Mouse (Mus musculus): ENCODE measurements around the gene Bicdl1. TPM values are rescaled to one million over a fixed set of nuclear protein-coding genes. Genes with fewer than 3 reads are reported as not detected.

Gene Bicdl1
- total RNA-seq, 2 experiments from 2014 or later = 8.5 to 9.0 TPM

DNA sequence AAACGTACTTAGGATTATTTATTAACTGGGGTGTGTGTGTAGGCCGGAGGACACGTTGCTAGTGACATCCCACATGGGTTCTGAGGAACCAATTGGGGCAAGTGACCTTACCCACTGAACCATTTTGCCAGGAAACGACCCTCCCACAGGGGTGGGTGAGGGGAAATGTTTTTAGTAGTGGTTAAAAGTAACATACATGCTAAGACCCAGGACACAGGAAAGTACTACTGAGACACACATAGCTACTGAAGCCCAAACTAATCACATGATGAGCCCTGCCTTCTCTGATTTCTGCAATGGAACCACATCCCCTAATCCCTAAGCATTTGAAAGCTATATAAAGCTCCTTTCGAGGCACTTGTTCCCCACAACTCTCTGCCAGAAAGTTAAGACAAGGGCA lies 1.1 kb downstream of the Bicdl1 start:
- intact Hi-C loops (cut with DNase I) = no loop called here
- DNase-seq (ENCODE audit: low spot score) = no peak

DNA sequence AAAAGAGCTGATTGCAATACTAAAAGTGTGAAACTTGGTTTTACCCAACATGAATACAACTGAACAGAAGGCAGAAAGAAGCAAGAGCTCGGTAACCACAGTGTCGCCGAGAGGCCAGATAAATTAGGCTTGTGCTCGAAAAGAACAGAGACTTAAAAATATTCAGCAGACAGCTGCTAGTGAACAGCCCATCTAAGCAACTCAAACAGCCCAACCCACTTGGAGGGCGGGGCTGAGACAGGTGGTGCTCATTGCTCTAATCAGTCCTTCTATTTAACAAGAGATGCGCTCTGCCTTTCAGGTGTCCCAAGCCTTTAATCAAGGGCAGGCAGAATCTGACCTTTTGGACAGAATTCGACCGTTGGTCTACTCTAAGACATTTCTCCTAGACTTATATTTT lies 4.8 kb downstream of the Bicdl1 start:
- intact Hi-C loops (cut with DNase I) = no loop called here
- DNase-seq (ENCODE audit: low spot score) = no peak

DNA sequence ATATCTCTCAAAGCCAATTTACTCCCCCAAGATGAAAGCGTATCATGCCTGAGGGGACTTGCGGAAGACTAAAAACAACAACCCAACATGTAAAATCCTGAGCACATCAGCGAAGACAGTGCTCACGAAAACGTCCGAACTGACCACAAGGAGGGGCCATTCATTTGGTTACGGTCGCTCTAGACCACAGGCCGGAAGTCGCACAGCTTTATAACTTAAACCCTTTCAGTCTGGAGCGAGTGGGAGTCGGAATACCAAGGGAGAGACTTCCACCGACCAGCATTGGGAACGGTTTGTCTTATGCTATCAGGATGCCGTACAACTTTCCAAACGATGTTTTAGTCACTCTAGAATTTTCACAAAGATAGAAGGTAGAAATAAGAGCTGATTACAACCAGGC lies 5.4 kb downstream of the Bicdl1 start:
- DNase-seq (ENCODE audit: low spot score) = no peak
- intact Hi-C loops (cut with DNase I) = no loop called here

DNA sequence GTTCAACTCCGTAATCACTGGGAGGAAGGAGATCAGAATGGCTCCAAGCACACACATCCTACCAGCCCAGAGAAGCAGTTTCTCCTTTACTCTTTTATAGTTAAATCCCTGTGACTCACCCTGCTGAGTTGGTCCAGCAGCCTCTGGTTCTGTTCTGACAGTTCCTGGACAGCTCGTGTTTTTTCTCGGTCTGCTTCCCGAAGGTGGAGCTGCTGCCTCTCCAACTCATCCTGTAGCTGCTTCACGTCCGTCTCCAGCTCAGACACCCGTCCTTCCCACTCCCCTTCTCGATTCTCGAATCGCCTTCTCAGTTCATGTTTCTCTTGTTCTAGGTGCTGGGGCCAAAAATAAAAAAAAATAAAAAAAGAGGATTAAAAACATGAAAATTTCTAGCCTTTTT lies 7.0 kb downstream of the Bicdl1 start:
- intact Hi-C loops (cut with DNase I) = no loop called here
- no peak for DNase-seq (ENCODE audit: low spot score)

DNA sequence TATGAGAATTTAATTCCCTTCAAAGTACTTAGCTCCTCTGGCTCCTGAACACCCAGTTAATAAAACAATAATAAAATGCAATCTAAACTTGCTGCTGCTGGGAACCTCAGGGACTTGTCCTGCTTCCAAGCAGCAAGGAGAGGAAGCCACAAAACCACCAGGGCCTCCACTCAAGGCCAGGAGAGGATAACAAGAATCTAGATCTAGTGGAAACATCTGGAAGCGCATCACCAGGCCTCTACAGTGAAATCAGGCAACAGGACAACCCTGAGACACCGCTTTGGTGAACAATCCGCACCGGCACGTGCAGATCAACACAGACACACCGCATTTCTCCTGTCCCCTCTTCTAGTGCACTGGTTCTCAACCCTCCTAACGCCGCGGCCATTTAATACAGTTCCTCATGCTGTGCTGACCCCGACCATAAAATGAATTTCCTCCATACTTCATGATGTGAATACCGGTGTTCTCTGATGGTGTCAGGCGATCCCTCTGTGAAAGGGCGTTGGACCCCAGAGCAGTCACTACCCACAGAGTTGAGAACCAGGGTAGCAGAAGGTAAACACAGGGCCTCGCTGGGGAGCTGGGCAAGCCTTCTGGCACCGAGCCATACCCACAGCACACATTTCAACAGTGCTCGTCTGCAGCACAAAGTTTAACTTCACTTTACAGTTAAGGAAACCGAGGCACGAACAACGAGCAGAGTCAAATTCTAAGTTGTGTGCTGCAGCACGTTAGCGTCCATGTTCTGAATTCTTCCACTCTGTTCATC lies 9.0 kb downstream of the Bicdl1 start:
- intact Hi-C loops (cut with DNase I) = no loop called here
- DNase-seq (ENCODE audit: low spot score) = no peak

DNA sequence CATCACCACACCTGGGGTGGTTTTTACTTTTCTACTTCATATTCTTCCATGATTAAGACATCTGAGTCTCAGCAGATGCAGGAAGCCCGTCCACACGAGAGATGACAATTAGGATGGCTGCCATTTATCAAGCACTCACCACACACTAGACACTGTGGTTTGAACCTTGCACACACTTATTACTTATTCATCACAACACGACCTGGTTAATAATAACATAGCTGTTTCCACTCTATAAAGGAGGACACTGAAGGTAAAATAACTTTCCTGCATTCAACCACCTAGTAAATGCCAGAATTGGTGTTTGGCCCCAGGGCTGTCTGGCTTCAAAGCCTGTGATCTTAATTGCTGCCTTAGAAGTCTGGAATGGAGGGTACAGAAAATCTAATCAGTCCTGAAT lies 10.7 kb downstream of the Bicdl1 start:
- intact Hi-C loops (cut with DNase I) = no loop called here
- DNase-seq (ENCODE audit: low spot score) = no peak

DNA sequence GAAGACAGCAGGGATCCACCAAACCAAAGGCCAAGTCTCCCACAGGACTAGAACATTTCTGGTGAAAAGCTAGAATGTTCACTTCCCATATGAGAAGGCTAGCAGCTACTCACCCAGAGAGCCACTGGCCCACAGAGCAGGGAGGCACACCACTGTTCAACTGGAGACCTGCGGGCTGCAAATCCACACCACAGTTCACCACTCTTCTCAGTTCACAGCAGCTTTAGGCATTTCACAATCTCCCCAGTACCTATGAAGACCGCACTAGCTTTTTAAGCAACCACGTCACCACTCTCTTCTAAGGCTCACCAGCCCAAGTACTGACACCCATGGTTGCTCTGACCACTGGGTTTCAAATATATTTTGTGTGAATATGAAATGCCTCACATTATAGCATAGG lies 13.7 kb downstream of the Bicdl1 start:
- intact Hi-C loops (cut with DNase I) = no loop called here
- no peak for DNase-seq (ENCODE audit: low spot score)

DNA sequence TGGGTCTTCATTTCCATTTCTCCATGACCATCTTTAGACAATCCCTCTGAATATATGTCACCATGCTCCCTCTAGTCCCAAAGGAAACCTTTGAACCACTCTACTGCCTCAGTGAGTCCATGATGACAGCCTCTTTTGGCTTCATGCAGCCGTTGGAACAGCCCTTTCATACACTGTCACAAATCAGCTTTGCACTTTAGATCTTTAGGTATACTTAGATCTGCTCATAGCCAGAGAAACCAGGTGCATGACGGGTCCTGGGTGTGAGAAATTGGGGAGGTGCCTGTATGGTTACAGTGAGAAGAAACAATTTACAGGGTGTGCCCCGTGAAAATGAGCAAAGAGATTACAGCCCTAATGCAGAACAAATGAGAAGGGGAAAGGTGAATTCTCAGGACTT lies 14.3 kb downstream of the Bicdl1 start:
- intact Hi-C loops (cut with DNase I) = no loop called here
- DNase-seq (ENCODE audit: low spot score) = no peak

DNA sequence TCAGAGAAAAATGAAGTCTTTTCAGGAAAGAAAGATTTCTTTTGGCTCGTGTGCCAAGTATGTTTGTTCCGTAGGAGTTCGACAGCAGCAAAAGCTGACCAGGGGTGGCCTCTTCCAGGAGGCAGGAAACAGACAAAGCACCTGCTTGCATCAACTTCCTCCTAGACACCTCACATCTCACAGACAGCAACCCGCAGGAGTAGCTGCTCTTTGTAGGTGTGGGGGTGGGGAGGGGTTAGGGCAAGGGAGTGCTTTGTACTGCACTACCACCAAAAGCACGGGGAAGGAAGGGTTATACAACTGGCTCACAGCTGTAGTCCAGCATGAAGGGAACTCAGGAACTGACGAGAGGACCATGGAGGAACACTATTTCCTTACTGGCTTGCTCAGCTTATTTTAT lies 15.0 kb downstream of the Bicdl1 start:
- intact Hi-C loops (cut with DNase I) = no loop called here
- no peak for DNase-seq (ENCODE audit: low spot score)

DNA sequence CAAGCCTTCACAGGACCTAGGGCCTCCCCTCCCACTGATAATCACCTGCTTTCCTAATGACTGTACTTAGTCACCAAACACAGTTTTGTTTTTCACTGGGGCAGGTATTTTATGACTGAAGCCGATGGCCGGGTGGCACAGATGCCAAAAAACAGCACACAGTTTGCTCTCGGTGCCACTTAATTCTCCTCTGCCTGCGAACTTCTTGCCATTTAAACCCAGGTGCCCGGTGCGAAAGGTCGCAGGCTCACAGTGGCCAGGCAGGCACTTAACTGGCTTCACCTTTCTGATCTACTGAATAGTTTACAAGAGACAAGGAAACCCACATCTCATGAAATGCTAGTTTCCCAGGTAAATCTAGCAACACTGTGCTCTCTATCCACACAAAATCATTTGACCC lies 16.7 kb downstream of the Bicdl1 start:
- intact Hi-C loops (cut with DNase I) = no loop called here
- no peak for DNase-seq (ENCODE audit: low spot score)

DNA sequence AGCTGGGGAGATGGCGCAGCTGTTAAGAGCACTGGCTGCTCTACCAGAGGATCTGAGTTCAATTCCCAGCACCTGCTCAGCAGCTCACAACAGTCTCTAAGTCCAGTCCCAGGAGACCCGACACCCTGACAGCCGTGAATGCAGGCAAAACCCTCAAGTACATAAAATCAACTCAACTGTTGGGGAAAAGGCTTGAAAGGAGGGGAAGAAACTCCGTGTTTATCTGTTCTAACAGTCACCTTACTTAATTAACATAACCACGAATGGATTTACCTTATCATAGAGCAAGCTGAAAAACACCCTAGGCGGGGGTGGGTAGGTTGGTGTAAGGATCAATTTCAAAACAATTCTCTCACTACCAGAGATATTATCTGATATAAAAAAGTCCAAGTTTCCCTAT lies 18.9 kb downstream of the Bicdl1 start:
- intact Hi-C loops (cut with DNase I) = no loop called here
- no peak for DNase-seq (ENCODE audit: low spot score)

DNA sequence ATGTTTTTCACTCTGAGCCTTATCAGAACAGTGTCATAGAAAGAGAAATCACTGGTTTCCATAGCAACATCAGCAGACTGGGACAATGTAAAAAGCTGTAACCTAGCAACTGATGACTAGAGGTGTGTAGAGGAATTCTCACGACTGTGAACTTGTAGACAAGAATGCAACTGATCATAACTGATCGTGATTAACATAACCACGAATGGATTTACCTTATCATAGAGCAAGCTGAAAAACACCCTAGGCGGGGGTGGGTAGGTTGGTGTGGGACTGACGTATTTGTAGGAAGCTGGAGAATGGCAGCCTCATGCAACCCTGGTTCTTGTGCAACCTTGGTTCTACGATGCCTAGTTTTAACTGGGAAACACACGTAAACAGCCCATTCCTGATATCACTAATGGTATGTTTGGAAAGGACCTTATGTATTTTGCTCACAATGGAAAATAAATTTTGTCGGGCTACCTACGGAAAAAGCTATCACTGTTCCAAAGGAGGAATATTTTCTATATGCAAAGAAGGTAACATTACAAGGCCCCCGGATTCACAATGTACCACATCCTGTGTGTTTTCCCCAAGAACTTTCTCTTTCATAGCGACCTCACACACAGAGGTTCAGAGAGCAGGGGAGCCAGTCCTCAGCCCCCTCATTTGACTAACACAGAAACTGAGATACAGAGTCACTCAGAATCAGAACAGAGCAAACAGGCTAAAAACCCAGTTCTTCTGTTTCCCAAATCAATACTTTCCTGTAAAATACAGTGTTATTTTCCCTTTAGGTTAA lies 19.6 kb downstream of the Bicdl1 start:
- intact Hi-C loops (cut with DNase I) = no loop called here
- DNase-seq (ENCODE audit: low spot score) = no peak

DNA sequence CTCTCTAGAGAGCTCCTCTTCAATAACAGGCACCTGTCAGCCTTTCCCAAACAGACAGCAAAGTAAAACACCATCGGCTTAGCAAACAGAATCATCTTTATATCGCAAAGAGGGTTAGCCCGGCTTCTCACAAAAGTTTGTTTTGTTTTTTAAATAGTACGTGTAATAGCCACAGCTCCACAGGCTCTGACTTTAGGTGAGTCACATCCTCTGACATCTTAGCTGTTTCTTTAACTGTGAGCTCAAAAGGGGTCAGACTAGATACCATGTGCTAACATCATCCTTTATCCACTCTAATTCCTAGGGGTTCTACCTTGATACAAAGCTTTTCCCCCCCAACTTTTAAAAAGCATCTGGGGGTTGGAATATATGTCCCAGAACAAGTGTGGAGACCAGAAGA lies 21.2 kb downstream of the Bicdl1 start:
- intact Hi-C loops (cut with DNase I) = no loop called here
- DNase-seq (ENCODE audit: low spot score) = no peak

DNA sequence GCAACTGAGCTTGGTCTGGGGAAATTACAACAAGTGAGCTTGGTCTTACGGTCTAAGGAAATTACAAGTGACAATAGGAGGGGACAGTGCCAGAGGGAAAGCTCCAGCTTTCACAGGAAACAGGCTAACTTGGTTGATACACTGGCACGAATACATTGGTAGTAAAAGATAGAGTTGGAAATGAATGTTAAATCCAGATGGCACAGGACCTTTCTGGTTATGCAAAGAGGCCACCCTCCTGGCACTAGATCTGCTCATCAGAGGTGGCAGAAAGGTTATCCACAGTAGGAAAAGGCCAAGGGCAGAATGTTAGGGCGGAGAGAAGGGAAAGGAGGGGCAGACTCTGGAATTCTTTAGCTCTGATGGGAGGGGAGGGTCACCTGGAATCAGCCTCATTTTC lies 22.5 kb downstream of the Bicdl1 start:
- no peak for DNase-seq (ENCODE audit: low spot score)
- intact Hi-C loops (cut with DNase I) = no loop called here

DNA sequence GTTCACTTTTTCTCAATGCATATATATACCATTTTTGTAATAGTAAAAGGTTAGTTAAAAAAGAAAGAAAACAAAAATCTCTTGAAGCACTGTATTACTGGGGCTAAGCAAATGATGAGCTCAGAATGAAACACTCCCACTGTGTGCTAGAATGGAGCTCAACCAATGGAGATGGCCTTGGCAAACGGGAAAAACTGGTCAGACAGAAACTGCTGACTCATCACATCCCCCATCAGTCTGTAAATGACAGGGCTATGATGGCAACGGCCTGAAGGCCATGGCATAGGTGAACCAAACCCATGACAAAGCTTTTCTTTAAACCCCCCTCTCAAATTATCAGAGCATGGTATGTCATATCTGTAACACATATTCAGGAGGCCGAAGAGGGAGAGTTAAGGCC lies 29.4 kb downstream of the Bicdl1 start:
- no peak for DNase-seq (ENCODE audit: low spot score)
- intact Hi-C loops (cut with DNase I) = no loop called here

DNA sequence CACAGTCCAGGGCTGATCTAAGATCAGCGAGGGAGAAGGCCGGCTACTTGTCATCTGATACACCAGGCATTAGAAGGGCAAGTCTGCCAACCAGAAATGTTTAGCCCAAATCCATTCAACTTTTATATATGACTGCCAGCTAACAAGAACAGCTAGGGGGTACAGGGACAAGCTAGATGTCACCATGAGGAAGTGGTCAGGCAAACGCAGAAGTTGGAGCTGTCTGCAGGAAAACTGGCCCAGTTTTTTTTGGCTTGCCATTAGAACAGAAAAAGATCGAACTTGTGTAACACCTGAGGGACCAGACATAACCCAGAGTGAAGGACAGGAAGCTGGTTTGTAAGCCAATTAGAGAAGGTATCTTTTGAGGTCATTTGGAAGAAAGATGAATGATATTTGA lies 30.2 kb downstream of the Bicdl1 start:
- intact Hi-C loops (cut with DNase I) = no loop called here
- no peak for DNase-seq (ENCODE audit: low spot score)

DNA sequence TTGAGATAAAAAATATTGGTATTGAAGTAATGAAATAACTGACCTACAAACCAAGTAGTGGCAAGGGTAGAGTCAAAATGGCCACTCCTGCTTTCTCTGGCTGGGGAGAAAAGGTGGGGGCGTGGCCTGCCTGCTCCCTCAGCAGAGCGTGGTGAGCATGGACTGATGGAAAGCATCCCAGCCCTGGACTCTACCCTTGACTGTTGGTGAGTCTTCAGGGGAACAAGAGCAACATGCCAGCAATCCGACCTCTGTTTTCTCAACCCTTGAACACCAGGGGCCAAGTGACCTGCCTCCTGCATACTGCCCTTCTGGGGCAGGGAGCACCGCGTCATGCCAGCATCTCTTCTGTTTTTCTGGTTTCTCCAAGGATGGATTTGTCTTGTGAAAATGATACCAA lies 34.6 kb downstream of the Bicdl1 start:
- no peak for DNase-seq (ENCODE audit: low spot score)
- intact Hi-C loops (cut with DNase I) = no loop called here

DNA sequence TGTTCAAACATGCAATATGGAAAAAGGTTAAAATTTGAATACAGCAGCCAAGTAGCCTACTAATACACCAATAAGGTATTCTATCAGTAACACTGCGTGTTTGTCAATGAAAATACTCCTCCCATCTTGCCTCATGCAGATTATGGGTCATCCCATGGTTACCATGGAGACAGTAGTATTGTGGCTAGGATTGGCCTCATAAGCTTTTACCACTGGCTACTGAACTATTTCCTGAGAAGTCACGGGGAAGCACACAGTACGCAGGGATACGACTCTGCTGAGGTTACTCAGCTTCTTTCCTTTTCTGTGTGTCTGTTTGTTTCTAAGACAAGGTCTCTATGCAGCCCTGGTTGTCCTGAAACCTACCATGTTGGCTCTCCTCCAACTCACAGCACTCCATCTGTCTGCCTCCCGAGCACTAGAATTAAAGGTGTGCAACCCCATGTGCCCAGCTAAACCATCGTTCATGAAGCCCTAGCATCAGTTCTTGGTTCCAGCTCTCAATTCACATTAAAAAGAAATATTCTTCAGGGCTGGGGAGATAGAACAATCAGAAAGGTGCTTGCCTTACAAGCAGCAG lies 36.1 kb downstream of the Bicdl1 start:
- intact Hi-C loops (cut with DNase I) = no loop called here
- no peak for DNase-seq (ENCODE audit: low spot score)

DNA sequence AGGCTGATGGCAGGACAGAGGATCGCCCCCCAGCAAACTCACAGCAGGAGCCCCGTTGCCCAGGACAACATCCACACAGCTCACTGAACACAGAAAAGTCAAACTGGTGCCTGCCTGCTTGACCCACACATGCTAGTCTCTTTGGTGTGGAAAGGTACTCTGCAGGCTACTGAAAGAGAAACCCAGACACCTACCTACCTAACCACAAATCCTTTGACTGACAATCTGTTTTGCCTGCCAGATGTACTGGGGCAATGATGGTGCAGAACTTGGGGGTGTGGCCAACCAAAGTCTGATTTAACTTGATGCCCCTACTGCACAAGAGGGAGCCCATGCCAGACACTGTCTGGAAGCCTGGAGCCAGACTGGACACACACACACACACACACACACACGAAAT lies 38.1 kb downstream of the Bicdl1 start:
- no peak for DNase-seq (ENCODE audit: low spot score)
- intact Hi-C loops (cut with DNase I) = no loop called here

DNA sequence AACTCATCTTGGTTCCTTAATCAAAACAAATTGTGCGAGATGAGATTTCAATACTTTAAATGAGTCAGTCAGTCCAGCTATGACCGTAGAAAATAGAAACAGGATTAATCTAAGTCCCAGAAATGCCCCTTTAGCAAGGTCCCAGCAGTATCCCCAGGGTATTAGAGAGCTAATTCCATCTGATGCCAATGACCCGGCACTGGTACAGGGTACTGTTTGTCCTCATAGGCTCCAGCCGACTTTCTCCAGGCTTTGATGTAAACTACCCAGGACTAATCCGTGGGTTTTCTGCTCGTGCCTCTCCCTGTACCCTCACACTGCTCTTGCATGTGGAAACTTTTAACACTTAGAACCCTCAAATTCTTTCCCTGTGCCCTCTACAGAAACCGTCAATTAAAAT lies 44.7 kb downstream of the Bicdl1 start:
- intact Hi-C loops (cut with DNase I) = no loop called here
- DNase-seq (ENCODE audit: low spot score) = no peak

DNA sequence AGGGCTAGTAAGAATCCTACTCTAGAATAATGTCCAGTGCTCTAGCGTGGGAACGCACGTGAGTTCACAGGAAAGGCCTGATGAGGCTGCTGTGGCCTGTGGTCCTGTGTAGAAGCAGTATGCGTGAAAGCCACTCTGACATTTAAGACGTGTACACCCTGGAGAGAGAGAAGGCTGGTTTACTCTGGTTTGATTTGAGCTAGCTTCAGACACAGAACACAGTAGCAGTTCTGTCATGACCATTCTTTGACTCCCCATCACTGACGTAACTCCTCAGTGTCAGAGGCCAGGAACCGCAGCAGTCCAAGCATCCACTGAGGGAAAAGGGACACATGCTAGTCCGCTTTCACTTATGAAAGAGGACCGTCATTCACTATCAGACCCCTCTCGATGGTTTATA lies 46.3 kb downstream of the Bicdl1 start:
- intact Hi-C loops (cut with DNase I) = no loop called here
- no peak for DNase-seq (ENCODE audit: low spot score)

Data from heart, postnatal 25 days (tissue).